Mouse (Mus musculus) ES-E14 (cell line): ENCODE measurements around the gene Tceal8. TPM values are rescaled to one million over a fixed set of nuclear protein-coding genes. Genes with fewer than 3 reads are reported as not detected.

ENCODE experiments used
- DNase-seq: peaks from one replicate; pipeline ENCODE4 v3.0.0-alpha.2; 2013; ENCODE audit warnings: low read depth, low spot score
- H3K27ac ChIP-seq: 2 replicates; pipeline ENCODE4 v1.5.1; 2012; ENCODE audit warnings: low read depth, mild to moderate bottlenecking, low read length, moderate library complexity, mixed read lengths; ENCODE audit not compliant: poor library complexity, insufficient read depth, severe bottlenecking
- H3K36me3 ChIP-seq: 2 replicates; pipeline ENCODE4 v1.6.1; 2012; ENCODE audit warnings: mild to moderate bottlenecking, low read length, moderate library complexity, mixed read lengths; ENCODE audit not compliant: control insufficient read depth, poor library complexity, insufficient read depth, severe bottlenecking
- H3K4me1 ChIP-seq, 2 experiments: fragments of 150-350 bp in 1 of 2; sonication (generic) in 1 of 2; 2 replicates each; pipeline ENCODE4 v1.6.1; 2012; ENCODE audit warnings: low read length in 2 of 2, mild to moderate bottlenecking in 1 of 2, mixed read lengths in 1 of 2; ENCODE audit not compliant: control insufficient read depth in 2 of 2, insufficient read depth in 2 of 2, poor library complexity in 1 of 2
- H3K4me3 ChIP-seq, 2 experiments: fragments of 150-350 bp in 1 of 2; sonication (generic) in 1 of 2; 2 replicates each; pipeline ENCODE4 v1.5.1; 2012; ENCODE audit warnings: low read length in 2 of 2, low read depth in 1 of 2, mild to moderate bottlenecking in 1 of 2, mixed read lengths in 1 of 2; ENCODE audit not compliant: insufficient read depth in 1 of 2, poor library complexity in 1 of 2, severe bottlenecking in 1 of 2
- H3K9ac ChIP-seq: 2 replicates; pipeline ENCODE4 v1.6.1; 2012; ENCODE audit warnings: low read depth, mild to moderate bottlenecking, low read length, mixed read lengths; ENCODE audit not compliant: poor library complexity, insufficient read depth, severe bottlenecking
- H3K9me3 ChIP-seq: fragments of 150-350 bp; sonication (generic); 2 replicates; pipeline ENCODE4 v1.6.1; 2012; ENCODE audit warnings: low read depth, mild to moderate bottlenecking, low read length; ENCODE audit not compliant: control insufficient read depth, insufficient read depth
- CHD2 ChIP-seq: IDR thresholded peaks from 2 replicates; pipeline ENCODE4 v1.6.1; 2014; ENCODE audit warnings: mild to moderate bottlenecking, low read depth, low read length, inconsistent platforms
- HCFC1 ChIP-seq: IDR thresholded peaks from 2 replicates; pipeline ENCODE4 v1.6.1; 2012; ENCODE audit warnings: low read length, inconsistent platforms, borderline replicate concordance; ENCODE audit not compliant: insufficient read depth
- MAFK ChIP-seq: IDR thresholded peaks from 2 replicates; pipeline ENCODE4 v1.6.1; 2014; ENCODE audit warnings: mild to moderate bottlenecking, low read depth, low read length, inconsistent platforms; ENCODE audit not compliant: insufficient read depth
- ZC3H11A ChIP-seq: IDR thresholded peaks from 2 replicates; pipeline ENCODE4 v1.6.1; 2012; ENCODE audit warnings: low read depth, mild to moderate bottlenecking, inconsistent platforms, low read length, borderline replicate concordance
- ZNF384 ChIP-seq: IDR thresholded peaks from 2 replicates; pipeline ENCODE4 v1.6.1; 2012; ENCODE audit warnings: low read depth, low read length, inconsistent platforms
- in situ Hi-C, 2 experiments: fragments of 600-800 bp; cut with MboI; formaldehyde crosslinking; loops; one replicate each; pipeline ENCODE4 v1.15.1; 2025; ENCODE audit warnings: low sequenced_read_pairs in 2 of 2, inconsistent platforms in 1 of 2; ENCODE audit not compliant: unreplicated experiment in 2 of 2
- total RNA-seq: library from RNA; depleted of rRNA; stranded (reverse); fragments of 300-350 nt; gene quantifications from 2 replicates; pipeline ENCODE4 v1.2.3, GENCODE M21; 2012

Gene Tceal8
- total RNA-seq, 1 experiment, result 76.2 TPM

- H3K4me3 ChIP-seq, result no peak overlapping the region
- no peak for DNase-seq
- no peak overlapping the region for H3K27ac ChIP-seq
- no peak overlapping the region for H3K9ac ChIP-seq
- TF ChIP-seq MAFK, result 0 out of 2 replicates have a peak, but pooled peaks have one; percentile 19
- no peak for TF ChIP-seq CHD2
- in situ Hi-C loops, result no loop called here
- no peaks in the 10 kb centered on the region for H3K9me3 ChIP-seq
- H3K36me3 ChIP-seq, result no peaks in the 10 kb centered on the region
- no peaks in the 10 kb centered on the region for H3K4me1 ChIP-seq
Observed at GRCm38 (mm10) chrX:136195193-136195944, 23.2 kb upstream of the Tceal8 start.

GRCm38 (mm10) chrX:136183107-136183506 is 11.0 kb upstream of the Tceal8 start:
- DNase-seq, result no peak
- TF ChIP-seq MAFK (no peak), ZC3H11A (no peak), CHD2 (no peak), ZNF384 (no peak), HCFC1 (no peak)
- Histone ChIP-seq H3K9me3 (no peaks in the 10 kb centered on the region), H3K9ac (no peak overlapping the region), H3K4me3 (no peak overlapping the region), H3K4me1 (peaks cover 0 to 2% of the 10 kb centered on the region in 2 experiments; a peak in 1 of 4 replicates), H3K36me3 (no peaks in the 10 kb centered on the region), H3K27ac (no peak overlapping the region)
- in situ Hi-C loops, result no loop called here

GRCm38 (mm10) chrX:136180897-136181553 is 8.9 kb upstream of the Tceal8 start:
- no peaks in the 10 kb centered on the region for H3K36me3 ChIP-seq
- H3K27ac ChIP-seq, result 0 out of 2 replicates have a peak overlapping the region, but pooled peaks have one; percentile 53
- DNase-seq, result no peak
- in situ Hi-C loops, result no loop called here
- H3K4me1 ChIP-seq, result peaks cover 0 to 2% of the 10 kb centered on the region in 2 experiments; a peak in 2 of 4 replicates
- no peaks in the 10 kb centered on the region for H3K9me3 ChIP-seq
- H3K9ac ChIP-seq, result no peak overlapping the region
- peak overlapping the region; percentile 28 to 33; a peak in 1 of 4 replicates for H3K4me3 ChIP-seq
- TF ChIP-seq HCFC1, result no peak
- TF ChIP-seq ZNF384, result no peak
- peak; percentile 84 for TF ChIP-seq MAFK
- TF ChIP-seq ZC3H11A, result no peak
- TF ChIP-seq CHD2, result no peak

- in situ Hi-C loops, result no loop called here
- Histone ChIP-seq H3K4me1 (peaks cover 0 to 3% of the 10 kb centered on the region in 2 experiments; a peak in 1 of 4 replicates), H3K36me3 (no peaks in the 10 kb centered on the region), H3K9me3 (no peaks in the 10 kb centered on the region), H3K4me3 (peak overlapping the region; percentile 15 to 93; a peak in 3 of 4 replicates), H3K9ac (no peak overlapping the region; the same call in 1 of the 2 replicates), H3K27ac (no peak overlapping the region; the same call in 1 of the 2 replicates)
- TF ChIP-seq CHD2 (no peak), ZC3H11A (no peak), HCFC1 (no peak), ZNF384 (no peak), MAFK (no peak)
- no peak for DNase-seq
Observed at GRCm38 (mm10) chrX:136172786-136173185, 644 bp upstream of the Tceal8 start.
